Mouse (Mus musculus) heart, embryonic 11.5 days (tissue): ENCODE data around the gene Xpa. TPM values are rescaled to one million over a fixed set of nuclear protein-coding genes. Genes with fewer than 3 reads are reported as not detected.

Source experiments
- ATAC-seq: fragments of 200-750 bp; cut with Nextera tagmentation; replicated peaks from 2 replicates; pipeline ENCODE4 v1.8.0; 2017; ENCODE audit warnings: moderate library complexity; ENCODE audit not compliant: insufficient number of reproducible peaks, low FRiP score, low TSS enrichment
- H3K27ac ChIP-seq: fragments of 300-500 bp; sonication (generic); 2 replicates; pipeline ENCODE4 v1.5.1; 2014; ENCODE audit warnings: mild to moderate bottlenecking, low read depth, low read length
- H3K27me3 ChIP-seq: fragments of 300-500 bp; sonication (generic); 2 replicates; pipeline ENCODE4 v1.6.1; 2014; ENCODE audit warnings: mild to moderate bottlenecking, low read length, mixed read lengths; ENCODE audit not compliant: control insufficient read depth, insufficient read depth
- H3K36me3 ChIP-seq: fragments of 300-500 bp; sonication (generic); 2 replicates; pipeline ENCODE4 v1.6.1; 2014; ENCODE audit warnings: mild to moderate bottlenecking, low read length, moderate library complexity, mixed read lengths; ENCODE audit not compliant: control insufficient read depth, insufficient read depth
- H3K4me1 ChIP-seq: fragments of 300-500 bp; sonication (generic); 2 replicates; pipeline ENCODE4 v1.6.1; 2014; ENCODE audit warnings: low read length; ENCODE audit not compliant: control insufficient read depth, insufficient read depth
- H3K4me2 ChIP-seq: fragments of 300-500 bp; sonication (generic); 2 replicates; pipeline ENCODE4 v1.6.1; 2014; ENCODE audit warnings: mild to moderate bottlenecking, moderate library complexity
- H3K4me3 ChIP-seq: fragments of 300-500 bp; sonication (generic); 2 replicates; pipeline ENCODE4 v1.5.1; 2014; ENCODE audit warnings: low read depth, low read length
- H3K9ac ChIP-seq: fragments of 300-500 bp; sonication (generic); 2 replicates; pipeline ENCODE4 v1.6.1; 2014; ENCODE audit warnings: mild to moderate bottlenecking, low read depth, low read length, moderate library complexity
- H3K9me3 ChIP-seq: fragments of 300-500 bp; sonication (generic); replicated peaks from 2 replicates; pipeline ENCODE4 v1.6.1; 2016; ENCODE audit warnings: low read length; ENCODE audit not compliant: control insufficient read depth
- WGBS: fragments of 180-500 bp; shearing (Covaris S2); extraction: QIAGEN DNeasy Blood & Tissue Kit; methylation state at CpG from one replicate; pipeline ENCODE4 v1.1.7; 2014; ENCODE audit not compliant: insufficient replicate concordance; 5-methylcytosine and 5-hydroxymethylcytosine counted together
- polyA plus RNA-seq: library from polyadenylated mRNA; unstranded; fragments of >200 nt; fragmentation: Nextera tagmentation; extraction: Ambion mirVana; gene quantifications from 2 replicates; pipeline ENCODE4 v1.2.1, GENCODE M21; 2014

Gene Xpa
- polyA plus RNA-seq, result 14.4 and 17.1 TPM in 2 replicates

- under 1% methylated on average over 69 of the region's 70 CpGs for WGBS
- H3K36me3 ChIP-seq, result no peaks in the 10 kb centered on the region
- H3K4me1 ChIP-seq, result peaks cover 3% of the 10 kb centered on the region; the same call in 1 of the 2 replicates
- H3K27ac ChIP-seq, result peak within 1 kb of the TSS; percentile 81
- no peaks in the 10 kb centered on the region for H3K9me3 ChIP-seq
- H3K4me3 ChIP-seq, result peak within 1 kb of the TSS; percentile 92
- peak; percentile 84 for ATAC-seq
- H3K4me2 ChIP-seq, result peak within 1 kb of the TSS; percentile 80
- peak within 1 kb of the TSS; percentile 87 for H3K9ac ChIP-seq
- H3K27me3 ChIP-seq, result peaks cover 11% of the 10 kb centered on the region
Measured at GRCm38 (mm10) chr4:46195781-46196487, at the start of gene Xpa. Gene Xpa, minus strand, starts transcription at chr4:46196311.

GRCm38 (mm10) chr4:46235871-46236270 lies 39.8 kb upstream of the Xpa start:
- Histone ChIP-seq H3K27me3 (no peaks in the 10 kb centered on the region), H3K4me2 (no peak overlapping the region), H3K9me3 (no peaks in the 10 kb centered on the region), H3K4me1 (no peaks in the 10 kb centered on the region), H3K4me3 (no peak overlapping the region), H3K9ac (no peak overlapping the region), H3K36me3 (no peaks in the 10 kb centered on the region), H3K27ac (no peak overlapping the region)
- no peak for ATAC-seq
- 76% methylated on average over 3 of the region's 3 CpGs for WGBS

GRCm38 (mm10) chr4:46234739-46235138 lies 38.6 kb upstream of the Xpa start:
- H3K4me3 ChIP-seq, result no peak overlapping the region
- H3K36me3 ChIP-seq, result no peaks in the 10 kb centered on the region
- no peaks in the 10 kb centered on the region for H3K4me1 ChIP-seq
- H3K9me3 ChIP-seq, result no peaks in the 10 kb centered on the region
- WGBS, result 84% methylated on average over 5 of the region's 5 CpGs
- H3K27ac ChIP-seq, result no peak overlapping the region
- no peak overlapping the region for H3K4me2 ChIP-seq
- H3K27me3 ChIP-seq, result no peaks in the 10 kb centered on the region
- no peak for ATAC-seq
- no peak overlapping the region for H3K9ac ChIP-seq

- Histone ChIP-seq H3K36me3 (no peaks in the 10 kb centered on the region), H3K9me3 (no peaks in the 10 kb centered on the region), H3K4me3 (no peak overlapping the region), H3K9ac (no peak overlapping the region), H3K4me1 (no peaks in the 10 kb centered on the region), H3K27ac (no peak overlapping the region), H3K27me3 (no peaks in the 10 kb centered on the region), H3K4me2 (peak overlapping the region; percentile 20; the same call in 1 of the 2 replicates)
- 66% methylated on average over 19 of the region's 19 CpGs for WGBS
- ATAC-seq, result no peak
Measured at GRCm38 (mm10) chr4:46226972-46227535, 30.9 kb upstream of the Xpa start.

- no peak for ATAC-seq
- no peak overlapping the region for H3K4me2 ChIP-seq
- WGBS, result 70% methylated on average over 3 of the region's 3 CpGs
- H3K9ac ChIP-seq, result no peak overlapping the region
- no peaks in the 10 kb centered on the region for H3K36me3 ChIP-seq
- H3K27me3 ChIP-seq, result no peaks in the 10 kb centered on the region
- no peak overlapping the region for H3K4me3 ChIP-seq
- H3K4me1 ChIP-seq, result no peaks in the 10 kb centered on the region
- no peaks in the 10 kb centered on the region for H3K9me3 ChIP-seq
- no peak overlapping the region for H3K27ac ChIP-seq
Measured at GRCm38 (mm10) chr4:46221090-46221489, 25.0 kb upstream of the Xpa start.

- H3K9me3 ChIP-seq, result 0 out of 2 replicates have a peak, but pooled peaks cover 2% of the 10 kb centered on the region
- H3K27ac ChIP-seq, result no peak overlapping the region
- no peaks in the 10 kb centered on the region for H3K4me1 ChIP-seq
- peak overlapping the region; percentile 12 for H3K4me3 ChIP-seq
- peaks cover 27% of the 10 kb centered on the region for H3K27me3 ChIP-seq
- ATAC-seq, result no peak
- no peaks in the 10 kb centered on the region for H3K36me3 ChIP-seq
- H3K9ac ChIP-seq, result no peak overlapping the region
- WGBS, result 11% methylated on average over 23 of the region's 23 CpGs
- peak overlapping the region; percentile 59 for H3K4me2 ChIP-seq
Measured at GRCm38 (mm10) chr4:46202562-46203126, 6.5 kb upstream of the Xpa start.

GRCm38 (mm10) chr4:46201834-46202561 lies 5.9 kb upstream of the Xpa start:
- H3K4me3 ChIP-seq, result peak overlapping the region; percentile 12
- peaks cover 27% of the 10 kb centered on the region for H3K27me3 ChIP-seq
- H3K4me1 ChIP-seq, result no peaks in the 10 kb centered on the region
- no peaks in the 10 kb centered on the region for H3K36me3 ChIP-seq
- H3K27ac ChIP-seq, result no peak overlapping the region
- no peak for ATAC-seq
- 0 out of 2 replicates have a peak, but pooled peaks cover under 1% of the 10 kb centered on the region for H3K9me3 ChIP-seq
- no peak overlapping the region for H3K9ac ChIP-seq
- peak overlapping the region; percentile 59 for H3K4me2 ChIP-seq
- WGBS, result 7% methylated on average over 7 of the region's 7 CpGs

GRCm38 (mm10) chr4:46198064-46198463 lies 2.0 kb upstream of the Xpa start:
- H3K9ac ChIP-seq, result no peak overlapping the region
- no peak overlapping the region for H3K27ac ChIP-seq
- no peaks in the 10 kb centered on the region for H3K9me3 ChIP-seq
- H3K4me2 ChIP-seq, result no peak overlapping the region
- WGBS, result 62% methylated on average over 5 of the region's 5 CpGs
- ATAC-seq, result no peak
- H3K4me3 ChIP-seq, result no peak overlapping the region
- peaks cover 19% of the 10 kb centered on the region for H3K27me3 ChIP-seq
- peaks cover 3% of the 10 kb centered on the region; the same call in 1 of the 2 replicates for H3K4me1 ChIP-seq
- no peaks in the 10 kb centered on the region for H3K36me3 ChIP-seq
